Mouse (Mus musculus) thymus, postnatal 25 days (tissue): Measurements from ENCODE around the gene Lpp.

ENCODE experiments used
- DNase-seq: peaks from one replicate; pipeline ENCODE4 v3.0.0; 2022

Gene Lpp

GRCm38 (mm10) chr16:24568061-24568460, 174.8 kb downstream of the Lpp start:
- no peak for DNase-seq

DNA sequence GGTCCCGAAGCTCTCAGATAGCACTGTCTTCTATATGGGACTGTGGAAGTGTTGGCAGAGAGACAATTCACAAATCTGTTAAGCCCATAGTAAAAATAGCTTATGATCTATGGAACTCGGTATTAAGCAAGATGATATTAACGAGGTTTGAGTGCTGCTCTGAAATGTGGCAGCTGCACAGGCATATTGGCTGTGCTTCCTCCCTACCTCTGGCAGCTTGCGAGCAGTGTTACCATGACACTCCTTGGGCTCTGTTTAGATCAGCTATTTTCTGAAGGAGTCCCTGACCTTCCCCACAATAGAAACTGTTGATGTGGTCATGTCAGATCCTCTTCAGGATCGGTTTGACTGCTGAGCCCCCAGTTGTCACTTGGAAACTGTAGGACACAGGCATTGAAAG, 176.4 kb downstream of the Lpp start:
- DNase-seq: no peak

- DNase-seq: no peak
These were observed 183.7 kb downstream of the Lpp start for GRCm38 (mm10) chr16:24576999-24577398.

GRCm38 (mm10) chr16:24577798-24578197, 184.5 kb downstream of the Lpp start:
- DNase-seq: no peak

DNA sequence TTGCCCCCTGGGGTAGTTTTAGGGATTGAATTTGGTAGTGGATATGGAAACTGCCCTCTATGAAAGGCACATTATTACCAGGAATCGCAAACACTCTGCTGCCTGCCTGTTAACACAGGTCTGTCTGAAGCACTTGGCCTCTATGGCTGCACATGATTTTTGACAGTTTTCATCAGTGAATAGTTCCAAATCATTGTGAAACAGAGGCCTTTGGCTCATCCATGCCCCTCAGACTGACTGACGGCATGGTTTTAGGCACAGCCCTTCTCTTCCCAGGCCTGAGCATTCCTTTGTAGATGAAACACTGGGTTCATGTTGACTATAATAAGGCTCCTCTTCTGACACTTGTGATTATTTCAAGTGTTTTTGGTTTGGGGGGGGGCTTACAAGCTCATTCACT, 189.5 kb downstream of the Lpp start:
- DNase-seq: no peak

GRCm38 (mm10) chr16:24593535-24593934, 200.2 kb downstream of the Lpp start:
- no peak for DNase-seq

DNA sequence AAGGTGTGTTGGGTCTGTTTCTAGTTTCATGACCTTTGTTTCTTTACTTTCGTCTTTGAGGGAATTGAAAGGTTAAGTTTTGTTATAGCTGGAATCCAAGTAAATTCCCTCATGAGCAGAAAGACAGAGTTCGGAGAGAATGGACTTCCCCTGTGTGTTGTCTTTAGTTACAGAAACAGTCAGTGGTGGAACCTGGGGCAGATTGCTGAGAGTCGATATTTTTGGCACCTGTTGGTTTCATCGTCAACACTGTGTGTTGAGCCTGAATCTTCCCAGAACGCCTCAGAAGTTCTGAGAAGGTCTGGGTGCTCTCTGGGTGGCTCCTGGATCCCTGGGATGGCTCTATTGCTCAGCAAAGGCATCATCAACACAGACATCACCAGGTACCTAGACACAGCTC, 201.2 kb downstream of the Lpp start:
- no peak for DNase-seq

DNA sequence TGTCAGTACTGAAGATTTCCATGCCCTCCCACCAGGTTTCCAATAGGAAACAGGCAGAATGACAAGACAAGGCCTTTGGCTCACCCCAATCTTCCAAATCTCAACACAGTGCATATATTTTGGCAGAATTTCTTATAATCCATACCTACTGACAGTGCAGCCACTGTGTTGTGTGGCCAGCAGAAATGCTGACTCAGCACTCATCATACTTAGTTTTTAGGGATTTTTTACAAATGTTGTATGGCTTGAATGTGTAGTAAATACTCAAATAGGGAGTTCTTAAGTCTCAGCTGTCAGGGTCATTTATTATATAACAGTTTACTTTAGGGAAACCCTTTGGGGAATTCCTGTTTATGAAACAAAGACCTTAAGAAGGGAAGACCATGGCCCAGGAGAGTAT, 202.2 kb downstream of the Lpp start:
- no peak for DNase-seq

- DNase-seq: no peak
These were observed 205.3 kb downstream of the Lpp start for GRCm38 (mm10) chr16:24598567-24598966.

DNA sequence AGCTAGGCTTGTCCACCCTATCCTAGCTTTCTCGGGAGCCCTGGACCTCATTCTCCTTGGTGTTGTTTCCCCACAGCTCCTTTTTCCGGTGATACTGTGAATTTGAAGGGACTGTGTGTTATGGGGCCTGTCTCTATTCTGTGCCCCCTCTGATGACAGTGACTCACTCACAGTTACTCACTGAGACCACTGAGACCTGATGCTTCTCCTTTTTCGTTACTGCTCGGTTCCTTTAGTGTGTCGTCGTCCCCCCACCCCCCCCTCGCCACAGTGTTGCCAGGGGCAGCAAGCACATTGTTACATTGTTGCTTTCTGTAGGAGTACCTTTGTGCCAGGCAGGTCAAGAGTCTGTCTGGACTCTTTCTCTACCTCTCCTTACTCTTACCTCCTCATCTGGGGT, 206.5 kb downstream of the Lpp start:
- no peak for DNase-seq

GRCm38 (mm10) chr16:24600260-24600948, 207.1 kb downstream of the Lpp start:
- DNase-seq: no peak

DNA sequence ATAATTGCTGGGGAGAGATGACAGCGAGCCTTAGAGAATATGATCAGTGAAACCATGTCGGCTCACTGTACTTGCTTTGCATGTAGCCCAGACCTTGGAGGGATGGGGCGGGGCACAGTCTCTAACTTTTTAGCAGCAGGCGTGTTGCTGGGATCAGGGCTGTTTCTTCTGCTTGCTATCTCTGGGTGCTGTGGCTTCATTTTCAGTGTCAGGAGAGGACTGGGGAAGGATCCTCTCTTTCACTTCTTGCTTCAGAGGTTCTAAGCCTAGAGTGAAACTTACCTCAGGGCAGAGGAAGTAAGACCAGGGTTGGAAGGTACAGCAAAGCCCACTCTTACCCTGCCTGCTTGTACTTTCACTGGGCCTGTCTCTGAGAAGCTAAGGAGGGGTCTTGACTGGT, 210.0 kb downstream of the Lpp start:
- no peak for DNase-seq

DNA sequence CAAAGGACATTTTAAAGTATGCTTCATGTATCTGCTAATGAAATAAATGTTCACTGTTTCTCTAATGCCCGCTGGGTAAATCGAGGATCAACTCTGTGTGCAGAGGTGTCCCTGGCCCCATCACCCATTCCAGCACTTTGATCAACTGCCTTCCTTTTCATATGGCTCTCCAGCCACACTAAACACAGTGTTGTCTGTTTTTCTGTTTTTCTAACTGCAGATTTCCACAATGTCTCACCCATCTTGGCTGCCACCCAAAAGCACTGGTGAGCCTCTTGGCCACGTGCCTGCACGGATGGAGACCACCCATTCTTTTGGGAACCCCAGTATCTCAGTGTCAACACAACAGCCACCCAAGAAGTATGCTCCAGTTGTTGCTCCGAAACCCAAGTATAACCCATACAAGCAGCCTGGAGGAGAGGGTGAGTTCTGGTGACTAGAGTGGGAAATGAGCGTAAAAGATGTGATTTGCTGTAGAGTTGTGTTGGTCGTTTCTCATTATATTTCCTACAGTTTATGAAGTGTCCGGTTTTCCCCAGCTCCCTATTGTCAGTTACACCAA, 214.7 kb downstream of the Lpp start:
- no peak for DNase-seq

- DNase-seq: no peak
These were observed 226.2 kb downstream of the Lpp start for GRCm38 (mm10) chr16:24619458-24619857.

DNA sequence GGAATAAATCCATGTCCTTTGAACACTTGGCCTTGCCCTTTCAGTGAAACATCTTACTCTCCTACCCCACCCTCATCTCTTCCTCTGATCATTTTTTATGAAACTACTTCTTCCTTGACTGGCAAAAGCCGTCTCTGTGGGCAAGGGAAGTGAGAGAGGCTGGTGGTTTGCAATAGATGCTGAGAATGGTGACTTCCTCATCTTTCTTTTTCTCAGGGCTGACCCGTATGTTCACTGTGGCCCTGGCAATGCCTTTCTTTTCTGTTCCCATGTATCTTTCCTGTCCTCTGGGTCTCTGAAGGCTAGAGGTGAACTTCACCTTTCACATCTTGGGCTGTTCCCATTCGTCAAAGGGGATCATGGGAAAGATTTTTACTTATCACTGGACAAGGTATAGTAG, 226.7 kb downstream of the Lpp start:
- no peak for DNase-seq

DNA sequence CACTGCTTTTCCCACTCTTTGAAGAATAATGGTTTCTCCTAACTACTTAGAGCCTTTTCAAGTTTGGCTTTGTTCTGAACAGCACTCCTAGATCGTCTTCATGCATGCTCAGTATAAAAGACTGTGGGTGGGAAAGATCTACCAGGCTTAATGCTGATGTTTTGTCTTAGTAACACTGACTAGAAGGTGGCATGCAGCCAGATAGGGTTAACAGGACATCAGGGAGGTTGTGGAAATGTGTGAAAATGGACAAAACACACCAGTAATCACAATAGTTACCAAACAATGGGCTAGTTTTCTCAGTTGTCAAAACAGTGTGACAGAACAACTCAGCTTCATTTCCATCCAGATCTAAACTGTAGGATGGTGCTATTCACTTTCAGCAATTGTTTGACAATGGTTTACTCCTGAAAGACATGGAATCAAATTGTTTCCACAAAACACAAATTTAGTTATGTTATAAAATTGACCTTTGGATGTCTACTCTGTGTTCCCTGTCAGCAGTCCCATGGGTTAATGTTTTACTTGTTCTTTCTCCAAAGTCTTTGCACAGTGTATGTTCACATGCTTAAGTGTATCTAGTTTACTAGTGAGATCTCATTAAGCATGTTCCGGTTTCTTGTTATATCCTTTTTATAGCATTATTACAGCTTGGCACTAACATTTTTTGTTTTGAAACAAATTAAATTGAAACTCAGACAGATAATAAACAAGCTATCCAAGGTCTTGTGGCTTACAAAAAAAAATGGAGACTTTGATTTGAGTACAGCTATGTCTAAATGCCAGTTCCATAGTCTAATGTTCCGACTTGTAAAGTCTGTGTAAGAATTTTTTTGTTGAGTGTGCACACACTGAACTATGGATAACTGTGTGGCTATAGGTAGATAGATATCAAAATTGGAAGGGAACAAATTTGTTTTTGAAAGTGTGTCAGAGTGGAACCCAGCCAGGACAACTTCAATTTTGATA, 229.2 kb downstream of the Lpp start:
- DNase-seq: no peak

DNA sequence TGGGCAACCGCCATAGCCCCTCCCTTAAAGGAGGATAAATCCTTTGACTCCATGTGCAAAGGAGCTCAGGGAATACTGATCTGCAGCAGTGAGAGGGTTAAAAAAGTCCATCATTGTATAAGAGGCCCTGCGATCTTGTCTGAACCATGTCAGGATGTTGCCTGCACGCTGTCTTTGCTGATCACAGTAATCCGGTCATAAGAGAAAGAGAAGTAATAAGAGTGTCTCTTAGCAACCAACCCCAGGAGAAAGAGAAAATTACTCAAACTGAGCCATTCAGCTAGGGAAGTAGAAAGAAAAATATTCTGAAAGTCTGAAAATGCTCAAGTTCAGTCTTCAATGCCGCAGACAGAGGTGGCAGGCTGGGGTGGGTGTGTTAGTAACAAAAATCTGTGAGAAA, 231.0 kb downstream of the Lpp start:
- DNase-seq: no peak

DNA sequence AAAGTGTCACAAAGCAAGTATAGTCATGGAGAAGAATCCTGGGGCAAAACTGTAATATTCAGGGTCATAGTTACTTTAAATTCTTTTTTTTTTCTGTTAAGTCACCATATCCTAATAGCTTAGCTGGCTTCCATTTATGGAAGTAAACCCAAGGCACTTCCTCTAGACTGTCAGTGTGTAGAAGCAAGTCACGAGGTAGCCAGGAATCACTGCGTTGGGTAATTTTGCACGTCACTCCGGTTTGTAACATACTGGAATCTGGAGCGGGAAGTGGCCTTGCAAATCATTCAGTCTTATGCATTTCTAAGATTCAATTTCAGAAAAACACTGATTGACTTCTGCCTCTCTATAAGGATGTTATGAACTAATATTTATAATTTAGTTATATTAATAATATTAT, 232.3 kb downstream of the Lpp start:
- DNase-seq: no peak

GRCm38 (mm10) chr16:24628779-24629178, 235.5 kb downstream of the Lpp start:
- no peak for DNase-seq

DNA sequence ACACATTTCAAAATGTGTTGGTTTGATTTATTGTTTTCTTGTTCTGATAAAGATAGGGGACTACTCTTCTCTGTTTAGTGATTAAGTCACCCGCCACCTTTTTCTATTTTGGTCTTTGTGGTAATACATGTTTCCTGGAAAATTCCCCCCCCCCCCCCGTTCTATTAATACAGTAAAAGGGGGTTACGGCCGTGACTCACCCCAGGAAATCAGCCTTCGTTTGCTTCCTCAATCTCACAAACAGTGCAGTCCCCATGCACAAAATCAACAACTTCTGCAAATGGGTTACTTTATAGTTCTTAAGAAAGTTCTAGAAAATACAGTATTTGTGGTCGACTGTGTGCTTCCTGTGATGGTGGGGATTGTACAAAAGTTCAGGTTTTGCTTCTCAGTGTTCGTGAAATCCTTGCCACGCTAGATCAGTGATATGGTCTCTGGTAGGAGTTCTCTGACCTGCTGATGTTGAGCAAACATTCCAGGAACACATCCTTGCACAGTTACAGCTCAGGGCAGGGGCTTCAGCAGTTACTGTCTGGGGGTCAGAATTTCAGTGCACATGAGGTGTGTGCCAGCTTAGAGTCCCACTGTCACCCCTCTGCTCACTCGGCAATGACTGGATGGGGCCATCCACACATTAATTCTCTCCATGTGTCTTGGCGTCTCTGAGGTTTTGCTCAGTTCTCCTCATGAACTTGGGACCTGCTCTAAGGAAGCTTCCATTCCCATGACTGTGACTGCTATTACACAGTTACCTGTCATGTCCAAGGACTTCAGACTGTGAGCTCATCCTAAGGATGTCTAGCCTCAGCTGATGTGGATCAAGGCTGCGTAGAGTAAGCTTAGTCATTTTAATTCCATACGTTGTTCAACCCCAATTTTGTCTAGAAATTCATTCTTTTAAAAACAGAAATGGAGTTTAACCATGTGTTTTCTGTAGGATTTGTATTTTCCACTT, 236.2 kb downstream of the Lpp start:
- no peak for DNase-seq

- DNase-seq: no peak
These were observed 242.1 kb downstream of the Lpp start for GRCm38 (mm10) chr16:24635381-24635919.

DNA sequence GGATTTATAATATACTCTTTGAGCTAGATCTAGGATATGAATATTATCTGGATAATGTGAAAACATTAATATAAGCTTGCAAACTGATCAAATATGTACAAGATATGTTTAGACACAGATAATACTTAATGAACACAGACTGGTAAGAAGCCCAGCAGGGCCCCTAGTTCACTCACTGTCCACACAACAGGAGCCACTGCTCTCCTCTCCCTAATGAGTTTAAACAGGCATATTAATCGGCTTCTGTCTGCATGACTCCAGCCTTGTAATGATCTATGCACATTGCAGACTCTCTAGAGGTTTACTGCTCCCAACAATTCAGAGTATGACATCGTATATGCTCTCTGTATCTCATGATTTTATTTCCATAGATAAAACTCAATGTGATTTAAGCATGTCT, 243.6 kb downstream of the Lpp start:
- no peak for DNase-seq
